ENCODE assay signal across 8 mouse cellular contexts in the genomic region with DNA sequence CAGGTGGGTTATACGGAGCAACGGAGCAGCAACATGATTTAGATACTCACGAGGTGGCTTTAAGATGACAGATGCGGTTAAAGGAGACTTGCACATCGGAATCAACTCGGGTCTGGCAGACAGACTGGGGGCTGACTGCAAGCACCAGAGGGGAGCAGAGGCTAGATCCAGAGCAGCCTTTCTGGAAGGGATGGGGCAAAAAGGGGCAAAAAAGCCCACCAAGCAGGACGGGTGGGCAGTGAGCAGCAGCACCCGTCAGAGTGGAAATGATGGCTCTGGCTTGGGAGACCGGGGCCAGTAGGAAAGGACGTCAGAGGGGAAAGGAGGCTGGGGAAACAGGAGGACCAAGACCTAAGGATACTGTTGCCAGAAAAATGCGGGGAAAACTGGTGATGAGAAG. TPM values are rescaled to one million over a fixed set of nuclear protein-coding genes. Genes with fewer than 3 reads are reported as not detected.
DNase-seq lines count a peak whose midpoint lies in the region; ATAC-seq and TF ChIP-seq lines count a peak whose summit lies in the region.

No protein-coding gene starts in this region.

- H3K4me1 ChIP-seq in intestine, postnatal 0 days (replicated peaks; ENCODE audit: control insufficient read depth, insufficient read depth, low read length) = no peaks in the 10 kb centered on the region

- TF ChIP-seq POLR2A in myocyte (IDR thresholded peaks at IDR 0.05; ENCODE audit: insufficient read length, low read depth) = no peak

- peak overlapping the region; percentile 93 for H3K27ac ChIP-seq in intestine, postnatal 0 days (ENCODE audit: low read depth, low read length)

- H3K27me3 ChIP-seq in intestine, postnatal 0 days (replicated peaks; ENCODE audit: control insufficient read depth, insufficient read depth, low read length) = no peaks in the 10 kb centered on the region
- no peaks in the 10 kb centered on the region for H3K27me3 ChIP-seq in myocyte (ENCODE audit: control insufficient read depth, insufficient read depth, insufficient read length)

- peak overlapping the region; percentile 85 for H3K9ac ChIP-seq in intestine, postnatal 0 days (ENCODE audit: low read depth, low read length)

- no peaks in the 10 kb centered on the region for H3K9me3 ChIP-seq in intestine, postnatal 0 days (ENCODE audit: control insufficient read depth)

- peak; percentile 65 for DNase-seq in cerebellum, adult 9-11 months
- no peak for DNase-seq in cerebellum, adult 8-10 months
- peak; percentile 3 to 5 for DNase-seq in spleen, postnatal 36 days (ENCODE audit: low spot score in 2 of 2)
- DNase-seq in spleen, adult 12 weeks (ENCODE audit: low spot score) = no peak
- no peak for DNase-seq in ovary, adult 18-20 months (ENCODE audit: low spot score)

- peaks cover 53% of the 10 kb centered on the region for H3K79me2 ChIP-seq in myocyte (ENCODE audit: control insufficient read depth, insufficient read depth)

- 0% methylated on average over 11 of the region's 11 CpGs for WGBS in intestine, postnatal 0 days

- no peak for TF ChIP-seq CTCF in intestine, postnatal 0 days (IDR thresholded peaks at IDR 0.05; ENCODE audit: low read depth)

- H3K4me2 ChIP-seq in intestine, postnatal 0 days (replicated peaks; ENCODE audit: low read depth) = peak overlapping the region; percentile 90
- peak overlapping the region; percentile 89 for H3K4me2 ChIP-seq in myocyte (ENCODE audit: low read depth)

- no peaks in the 10 kb centered on the region for H3K36me3 ChIP-seq in intestine, postnatal 0 days (ENCODE audit: control insufficient read depth, insufficient read depth)
- H3K36me3 ChIP-seq in myocyte (ENCODE audit: control insufficient read depth, insufficient read depth) = no peaks in the 10 kb centered on the region

- peak overlapping the region; percentile 27 for H3ac ChIP-seq in myocyte (ENCODE audit: control insufficient read depth, insufficient read length)

- peak; percentile 40 for ATAC-seq in erythroid progenitor cell, adult 5-6 weeks (replicated peaks; ENCODE audit: low FRiP score, poor library complexity, severe bottlenecking)
- no peak for ATAC-seq in intestine, postnatal 0 days

- H3K4me3 ChIP-seq in intestine, postnatal 0 days (ENCODE audit: low read depth, low read length) = peak overlapping the region; percentile 78
- peak overlapping the region; percentile 88 for H3K4me3 ChIP-seq in myocyte

TF ChIP-seq in myocyte, 11 proteins besides CTCF, POLR2A, EP300 and RAD21:
- TF ChIP-seq TCF12 (IDR thresholded peaks at IDR 0.05; ENCODE audit: insufficient read depth, poor library complexity, severe bottlenecking) (no peak), TCF3 (IDR thresholded peaks at IDR 0.05; ENCODE audit: insufficient read length, low read depth) (no peak)
TF ChIP-seq in myocyte: peak in this region for 0.

RNA-seq across cellular contexts. Expression of gene Cnot4, which starts 0.7 kb away (rescaled TPM):
- 42.8 and 80.4 TPM in 2 replicates for total RNA-seq in erythroid progenitor cell, adult 5-6 weeks (2015; ENCODE audit: low replicate concordance)
- 55.2 and 57.6 TPM in 2 replicates for total RNA-seq in erythroid progenitor cell, adult 5-6 weeks (2017; ENCODE audit: low replicate concordance)
- 15.1 and 15.7 TPM in 2 replicates for polyA plus RNA-seq in intestine, postnatal 0 days (2015; fragmentation: Nextera tagmentation; extraction: Ambion mirVana)
- polyA plus RNA-seq in myocyte (2012; fragmentation: generic; extraction: Trizol) = 7.9 TPM

RNA-seq across cellular contexts. Expression of gene Nup205, which starts 44.4 kb away (rescaled TPM):
- 33.2 and 54.9 TPM in 2 replicates for total RNA-seq in erythroid progenitor cell, adult 5-6 weeks (2015; ENCODE audit: low replicate concordance)
- total RNA-seq in erythroid progenitor cell, adult 5-6 weeks (2017; ENCODE audit: low replicate concordance) = 24.3 and 28.4 TPM in 2 replicates
- polyA plus RNA-seq in intestine, postnatal 0 days (2015; fragmentation: Nextera tagmentation; extraction: Ambion mirVana) = 6.6 and 7.7 TPM in 2 replicates
- polyA plus RNA-seq in myocyte (2012; fragmentation: generic; extraction: Trizol) = 19.7 TPM

Comparison
In these comparisons a context has a peak if more than half of its experiments do, and no peak if none do; other contexts are left out.
1. DNase-seq: peak in cerebellum, adult 9-11 months (single experiment) and spleen, postnatal 36 days (2 of 2); none in cerebellum, adult 8-10 months (single experiment), spleen, adult 12 weeks (single experiment) and ovary, adult 18-20 months (single experiment).